ENCODE assay signal across 19 mouse cellular contexts in the genomic region with DNA sequence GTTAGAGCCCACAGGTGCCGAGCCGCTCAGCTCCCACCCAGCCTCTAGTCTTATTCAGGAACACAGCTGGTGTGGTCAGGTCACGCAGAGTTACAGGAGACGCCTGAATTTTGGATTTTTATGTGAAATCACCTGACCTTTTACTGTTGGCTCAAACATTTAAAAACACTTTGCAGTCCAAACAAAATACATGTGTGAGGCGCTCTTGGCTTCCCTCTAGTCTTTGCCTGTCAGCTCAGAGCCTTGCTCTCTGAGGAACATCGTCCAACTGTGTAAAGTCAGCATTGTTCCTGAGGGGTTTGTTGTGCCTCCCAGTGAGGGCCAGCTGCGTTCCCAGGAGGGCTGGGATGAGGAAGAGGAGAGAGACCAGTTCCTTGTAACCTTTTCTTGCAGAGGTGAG. TPM values are rescaled to one million over a fixed set of nuclear protein-coding genes. Genes with fewer than 3 reads are reported as not detected.
A peak's percentile ranks its signal among the peaks of the same experiment; 100 is the strongest.
DNase-seq lines count a peak whose midpoint lies in the region; ATAC-seq and TF ChIP-seq lines count a peak whose summit lies in the region.
"Had no signal": no experiment of that assay in that cellular context is flagged by ENCODE, and none has a peak within 500 bp of the region (broad histone marks: within the 10 kb centered on the region; RNA-seq: fewer than 3 reads in every experiment).

No protein-coding gene starts in this region.

- DNase-seq in gastrocnemius, adult 2 months = no peak
- no peak for DNase-seq in gastrocnemius, postnatal 4 days (ENCODE audit: low spot score in 2 of 2)
- peak; percentile 34 for DNase-seq in kidney, postnatal 14 days
- DNase-seq in kidney, postnatal 10 days = no peak
- peak; percentile 63 for DNase-seq in embryonic facial prominence, embryonic 14.5 days (ENCODE audit: low spot score)
- no peak for DNase-seq in limb, embryonic 14.5 days (ENCODE audit: low spot score)
- no peak for DNase-seq in T-cell, adult 2 months (ENCODE audit: low spot score)
- no peak for DNase-seq in adrenal gland, postnatal 25 days
- DNase-seq: B cell, adult 2 months; cerebellum, postnatal 14 days; kidney, postnatal 25 days; right cerebral cortex, adult 18-20 months; thymus, postnatal 14 days had no signal

- no peak overlapping the region for H3K4me2 ChIP-seq in embryonic facial prominence, embryonic 14.5 days (ENCODE audit: low read depth, low read length)
- no peak overlapping the region for H3K4me2 ChIP-seq in limb, embryonic 14.5 days (replicated peaks; ENCODE audit: low read depth, low read length, severe bottlenecking)
- H3K4me2 ChIP-seq: liver, embryonic 15.5 days had no signal

- ATAC-seq in embryonic facial prominence, embryonic 14.5 days (ENCODE audit: low read depth) = no peak
- no peak for ATAC-seq in limb, embryonic 14.5 days (ENCODE audit: low FRiP score, low read depth)
- ATAC-seq: activated CD4-positive, CD25-positive, alpha-beta regulatory T cell, adult 4 months had no signal

- no peaks in the 10 kb centered on the region for H3K36me3 ChIP-seq in embryonic facial prominence, embryonic 14.5 days (ENCODE audit: control insufficient read depth, insufficient read depth, low read length)
- H3K36me3 ChIP-seq in limb, embryonic 14.5 days (ENCODE audit: control insufficient read depth, insufficient read depth, low read length) = no peaks in the 10 kb centered on the region
- H3K36me3 ChIP-seq: G1E; liver, embryonic 15.5 days had no signal

- H3K27me3 ChIP-seq in embryonic facial prominence, embryonic 14.5 days (replicated peaks; ENCODE audit: control insufficient read depth, insufficient read depth, low read length) = no peaks in the 10 kb centered on the region
- no peaks in the 10 kb centered on the region for H3K27me3 ChIP-seq in limb, embryonic 14.5 days (ENCODE audit: control insufficient read depth, insufficient read depth, low read length)

- intact Hi-C loops in gastrocnemius, adult 2 months (cut with DNase I) = no loop called here

- WGBS in embryonic facial prominence, embryonic 14.5 days = 53% methylated on average over 7 of the region's 7 CpGs
- WGBS in limb, embryonic 14.5 days = 49% methylated on average over 7 of the region's 7 CpGs

- no peak for TF ChIP-seq CTCF in gastrocnemius, adult 2 months (IDR thresholded peaks at IDR 0.05)

- H3K4me3 ChIP-seq in gastrocnemius, adult 2 months = no peak overlapping the region
- H3K4me3 ChIP-seq in embryonic facial prominence, embryonic 14.5 days (ENCODE audit: low read depth, low read length) = no peak overlapping the region
- no peak overlapping the region for H3K4me3 ChIP-seq in limb, embryonic 14.5 days (replicated peaks; ENCODE audit: low read length)
- H3K4me3 ChIP-seq: liver, embryonic 15.5 days had no signal

- TF ChIP-seq POLR2A in limb, embryonic 14.5 days (IDR thresholded peaks at IDR 0.05; ENCODE audit: borderline replicate concordance, extremely low read depth, insufficient read depth, insufficient read length) = no peak

- peaks cover 51% of the 10 kb centered on the region for H3K4me1 ChIP-seq in embryonic facial prominence, embryonic 14.5 days (ENCODE audit: control insufficient read depth, insufficient read depth, low read length)
- H3K4me1 ChIP-seq in limb, embryonic 14.5 days (ENCODE audit: control insufficient read depth, insufficient read depth, low read length) = peaks cover 54% of the 10 kb centered on the region

- H3K9ac ChIP-seq in embryonic facial prominence, embryonic 14.5 days (ENCODE audit: low read depth, low read length) = no peak overlapping the region; the same call in 1 of the 2 replicates
- 0 out of 2 replicates have a peak overlapping the region, but pooled peaks have one; percentile 16 for H3K9ac ChIP-seq in limb, embryonic 14.5 days (ENCODE audit: low read depth, low read length, severe bottlenecking)
- H3K9ac ChIP-seq: liver, embryonic 15.5 days had no signal

- H3K27ac ChIP-seq in gastrocnemius, adult 2 months = peak overlapping the region; percentile 84
- no peak overlapping the region for H3K27ac ChIP-seq in embryonic facial prominence, embryonic 14.5 days (replicated peaks; ENCODE audit: low read depth, low read length)
- H3K27ac ChIP-seq in limb, embryonic 14.5 days (replicated peaks; ENCODE audit: low read depth, low read length) = no peak overlapping the region
- H3K27ac ChIP-seq: liver, embryonic 15.5 days; macrophage had no signal

- H3K9me3 ChIP-seq in embryonic facial prominence, embryonic 14.5 days (ENCODE audit: control insufficient read depth, low read length) = no peaks in the 10 kb centered on the region
- no peaks in the 10 kb centered on the region for H3K9me3 ChIP-seq in limb, embryonic 14.5 days (ENCODE audit: control insufficient read depth, low read length)
- H3K9me3 ChIP-seq: G1E; liver, embryonic 15.5 days had no signal

RNA-seq across cellular contexts. Expression of gene Ralgds, which starts 17.4 kb away (rescaled TPM):
- total RNA-seq in gastrocnemius, adult 2 months (2021) = 10 to 100 TPM in 1 of 2 experiments, 1 to 10 TPM in 1; 9.9 to 10.1 TPM
- total RNA-seq in gastrocnemius, postnatal 4 days (2021) = 10 to 100 TPM; 68.2 to 79.3 TPM
- 59.3 and 67.5 TPM in 2 replicates for polyA plus RNA-seq in embryonic facial prominence, embryonic 14.5 days (2014; fragmentation: Nextera tagmentation; extraction: Ambion mirVana)
- 86.6 and 108 TPM in 2 replicates for polyA plus RNA-seq in limb, embryonic 14.5 days (2012; rRNA removed)
- polyA plus RNA-seq in limb, embryonic 14.5 days (2014; fragmentation: Nextera tagmentation; extraction: Ambion mirVana) = 61.6 and 63.1 TPM in 2 replicates
- total RNA-seq in adrenal gland, postnatal 25 days (2021) = 32.6 and 40.3 TPM in 2 replicates

RNA-seq across cellular contexts. Expression of gene Gm10134, which starts 24.4 kb away (rescaled TPM):
- total RNA-seq in gastrocnemius, adult 2 months (2021) = under 1 TPM in 1 of 2 experiments, not detected in 1; 0.98 TPM
- total RNA-seq in gastrocnemius, postnatal 4 days (2021) = 1 to 10 TPM; 1.7 to 2.7 TPM
- 2.7 TPM in 1 of 2 replicates, not detected in the other for polyA plus RNA-seq in embryonic facial prominence, embryonic 14.5 days (2014; fragmentation: Nextera tagmentation; extraction: Ambion mirVana)
- 1.1 TPM in 1 of 2 replicates, not detected in the other for polyA plus RNA-seq in limb, embryonic 14.5 days (2012; rRNA removed)
- polyA plus RNA-seq in limb, embryonic 14.5 days (2014; fragmentation: Nextera tagmentation; extraction: Ambion mirVana) = 0.61 and 1.1 TPM in 2 replicates
- total RNA-seq in adrenal gland, postnatal 25 days (2021) = 3.4 TPM in 1 of 2 replicates, not detected in the other
- total RNA-seq: G1E had no signal
- polyA plus RNA-seq: activated CD4-positive, CD25-positive, alpha-beta regulatory T cell, adult 4 months; G1E had no signal

RNA-seq across cellular contexts. Expression of gene Cel, which starts 32.9 kb away (rescaled TPM):
- not detected for total RNA-seq in gastrocnemius, adult 2 months (2021)
- not detected for total RNA-seq in gastrocnemius, postnatal 4 days (2021)
- polyA plus RNA-seq in embryonic facial prominence, embryonic 14.5 days (2014; fragmentation: Nextera tagmentation; extraction: Ambion mirVana) = not detected in 2 replicates
- polyA plus RNA-seq in limb, embryonic 14.5 days (2012; rRNA removed) = 0.06 and 0.12 TPM in 2 replicates
- not detected in 2 replicates for polyA plus RNA-seq in limb, embryonic 14.5 days (2014; fragmentation: Nextera tagmentation; extraction: Ambion mirVana)
- 0.24 TPM in 1 of 2 replicates, not detected in the other for total RNA-seq in adrenal gland, postnatal 25 days (2021)
- total RNA-seq: G1E; heart, postnatal 36 days; left cerebral cortex, adult 18-20 months had no signal
- polyA plus RNA-seq: activated CD4-positive, CD25-positive, alpha-beta regulatory T cell, adult 4 months; G1E; macrophage had no signal

RNA-seq across cellular contexts. Expression of gene Gbgt1, which starts 33.6 kb away (rescaled TPM):
- total RNA-seq in gastrocnemius, adult 2 months (2021) = 1 to 10 TPM in 1 of 2 experiments, under 1 TPM in 1; 0.56 to 1.1 TPM
- total RNA-seq in gastrocnemius, postnatal 4 days (2021) = 1 to 10 TPM; 3.0 to 5.1 TPM
- 1.3 and 1.7 TPM in 2 replicates for polyA plus RNA-seq in embryonic facial prominence, embryonic 14.5 days (2014; fragmentation: Nextera tagmentation; extraction: Ambion mirVana)
- polyA plus RNA-seq in limb, embryonic 14.5 days (2012; rRNA removed) = 2.1 and 3.3 TPM in 2 replicates
- polyA plus RNA-seq in limb, embryonic 14.5 days (2014; fragmentation: Nextera tagmentation; extraction: Ambion mirVana) = 1.0 and 1.4 TPM in 2 replicates
- 2.1 and 3.2 TPM in 2 replicates for total RNA-seq in adrenal gland, postnatal 25 days (2021)
- total RNA-seq: G1E had no signal
- polyA plus RNA-seq: activated CD4-positive, CD25-positive, alpha-beta regulatory T cell, adult 4 months; G1E had no signal

RNA-seq across cellular contexts. Expression of gene Gtf3c5, which starts 53.2 kb away (rescaled TPM):
- 1 to 10 TPM; 7.2 to 8.0 TPM for total RNA-seq in gastrocnemius, adult 2 months (2021)
- 10 to 100 TPM; 14.8 TPM for total RNA-seq in gastrocnemius, postnatal 4 days (2021)
- polyA plus RNA-seq in embryonic facial prominence, embryonic 14.5 days (2014; fragmentation: Nextera tagmentation; extraction: Ambion mirVana) = 23.7 and 27.9 TPM in 2 replicates
- 52.4 and 52.6 TPM in 2 replicates for polyA plus RNA-seq in limb, embryonic 14.5 days (2012; rRNA removed)
- 29.7 and 31.1 TPM in 2 replicates for polyA plus RNA-seq in limb, embryonic 14.5 days (2014; fragmentation: Nextera tagmentation; extraction: Ambion mirVana)
- total RNA-seq in adrenal gland, postnatal 25 days (2021) = 22.3 and 24.4 TPM in 2 replicates

Comparison
In these comparisons a context has a peak if more than half of its experiments do, and no peak if none do; other contexts are left out.
1. DNase-seq: peak in kidney, postnatal 14 days (single experiment) and embryonic facial prominence, embryonic 14.5 days (single experiment); none in gastrocnemius, adult 2 months (single experiment), gastrocnemius, postnatal 4 days (0 of 2), kidney, postnatal 10 days (single experiment), limb, embryonic 14.5 days (single experiment), T-cell, adult 2 months (single experiment) and adrenal gland, postnatal 25 days (single experiment).